Mouse (Mus musculus): Measurements from ENCODE around the gene Olfr448.

The Olfr448 gene

GRCm38 (mm10) chr6:42890141-42890540 lies at the start of gene Olfr448:
Gene Olfr448, plus strand, starts transcription at chr6:42890441.
- DNase-seq = no peak

DNA sequence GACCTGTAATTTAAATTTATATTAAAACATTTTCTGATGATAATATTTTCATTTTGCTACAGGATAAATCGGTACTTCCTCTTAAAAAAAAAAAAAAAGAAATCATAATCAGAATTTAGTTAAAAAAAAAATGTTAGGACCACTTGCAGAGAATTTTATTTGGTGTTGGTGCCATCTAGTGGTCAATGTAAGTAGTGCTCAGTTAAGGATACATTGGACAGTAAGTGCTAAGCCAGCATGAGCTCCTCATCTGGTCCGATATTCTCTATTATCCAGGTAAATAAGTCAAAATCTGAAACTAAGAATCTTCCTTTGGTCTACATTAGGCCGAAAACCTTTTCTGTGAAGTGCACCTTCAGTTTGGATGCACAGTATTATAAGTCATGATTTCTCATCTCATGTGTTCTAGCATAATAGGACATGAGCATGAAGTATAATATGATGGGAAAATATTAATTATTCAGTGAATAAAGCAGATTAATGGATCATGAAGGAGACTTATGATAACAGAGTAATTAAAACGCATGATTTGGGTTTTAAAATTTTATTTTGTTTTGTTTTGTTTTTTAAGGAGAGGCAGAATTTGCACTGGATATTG lies 29.9 kb upstream of the Olfr448 start:
- DNase-seq = peak; percentile 1 to 16

GRCm38 (mm10) chr6:42869695-42870094 lies 20.5 kb upstream of the Olfr448 start:
- DNase-seq = no peak

DNA sequence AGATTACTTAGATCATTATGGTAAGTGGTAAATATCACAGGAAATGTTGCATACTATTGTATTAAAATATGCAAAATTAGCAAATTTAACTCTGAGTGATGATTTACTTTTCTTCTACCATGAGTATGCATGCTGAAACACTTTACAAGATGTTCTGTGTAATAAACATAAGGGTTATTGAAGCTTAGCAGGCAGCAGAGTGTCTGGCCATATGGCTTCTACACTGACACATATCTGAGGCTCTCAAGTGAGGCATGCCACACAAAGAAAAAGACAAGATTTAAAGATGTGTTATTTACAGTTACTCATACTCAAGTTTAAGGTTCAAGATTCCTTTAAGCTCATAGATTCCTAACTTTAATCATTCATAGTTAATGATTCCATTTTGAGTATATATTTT lies 13.9 kb upstream of the Olfr448 start:
- DNase-seq = no peak

DNA sequence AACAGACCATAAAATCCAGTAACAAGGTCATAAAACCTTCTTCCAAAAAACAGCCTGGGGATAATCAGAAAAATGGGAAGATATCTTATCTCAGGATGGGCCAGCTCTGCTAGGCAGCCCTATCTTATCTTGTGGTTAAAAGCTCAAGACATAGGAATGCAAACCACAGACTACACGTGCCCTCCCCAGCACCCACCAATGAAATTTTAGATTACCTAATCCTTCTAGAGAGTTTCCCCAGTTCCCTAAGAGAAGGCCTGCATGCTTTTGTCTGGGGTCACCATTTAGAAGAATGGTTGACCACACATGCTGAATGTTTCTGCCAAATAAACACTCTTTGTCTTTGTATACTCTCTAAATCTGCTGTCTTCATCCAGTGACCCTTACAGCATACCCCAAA lies 10.1 kb downstream of the Olfr448 start:
- DNase-seq = no peak

DNA sequence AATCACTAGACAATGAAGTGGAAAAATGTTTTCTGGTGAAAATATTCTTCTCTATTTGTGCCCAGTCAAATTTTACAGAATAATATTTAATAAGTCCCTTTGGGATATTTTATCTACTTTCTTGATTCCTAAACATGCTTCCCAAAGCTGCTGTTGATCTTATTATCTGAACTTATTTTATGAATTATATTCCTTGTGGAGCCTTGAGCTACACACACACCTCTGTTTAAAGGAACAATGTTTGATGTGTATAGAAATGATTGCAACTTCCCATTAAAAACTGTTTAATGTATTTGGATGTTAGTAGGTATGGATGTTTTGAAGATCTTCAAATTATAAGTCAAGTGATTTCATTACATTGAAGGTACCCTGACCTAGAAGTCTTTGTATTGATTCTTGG lies 18.3 kb downstream of the Olfr448 start, which contains the start of gene Olfr447:
Olfr447 (plus strand) TSS at position 301 of the 400 bp plus-strand sequence.
- no peak for DNase-seq

GRCm38 (mm10) chr6:42921077-42921476 lies 30.8 kb downstream of the Olfr448 start, which contains the start of gene Olfr446:
Gene Olfr446, plus strand, starts transcription at chr6:42921377.
- DNase-seq = no peak

Measured in B cell, adult 2 months (primary cell).